Mouse (Mus musculus) small intestine, adult 2 months (tissue): ENCODE measurements around the gene Faiml. TPM values are rescaled to one million over a fixed set of nuclear protein-coding genes. Genes with fewer than 3 reads are reported as not detected.

Source experiments
- H3K27ac ChIP-seq: fragments of 200-500 bp; 2 replicates; pipeline ENCODE4 v1.5.1; 2012; ENCODE audit warnings: low read depth, low read length, control low read depth, inconsistent platforms; ENCODE audit not compliant: insufficient read depth
- H3K27me3 ChIP-seq: fragments of 200-500 bp; 2 replicates; pipeline ENCODE4 v1.6.1; 2012; ENCODE audit warnings: mild to moderate bottlenecking, moderate library complexity, low read length, inconsistent platforms; ENCODE audit not compliant: control insufficient read depth, insufficient read depth
- H3K36me3 ChIP-seq: fragments of 200-500 bp; 2 replicates; pipeline ENCODE4 v1.6.1; 2012; ENCODE audit warnings: mild to moderate bottlenecking, low read length, control low read depth, inconsistent platforms; ENCODE audit not compliant: control insufficient read depth, insufficient read depth
- H3K4me1 ChIP-seq: fragments of 200-500 bp; 2 replicates; pipeline ENCODE4 v1.6.1; 2012; ENCODE audit warnings: low read length, inconsistent platforms, mixed read lengths; ENCODE audit not compliant: control insufficient read depth, insufficient read depth, insufficient read length
- H3K4me3 ChIP-seq: fragments of 200-500 bp; 2 replicates; pipeline ENCODE4 v1.5.1; 2012; ENCODE audit warnings: low read depth, mild to moderate bottlenecking, control low read depth, inconsistent platforms, low read length, moderate library complexity
- CTCF ChIP-seq: fragments of 200-500 bp; IDR thresholded peaks from 2 replicates; pipeline ENCODE4 v1.5.1; 2012; ENCODE audit warnings: low read depth, mild to moderate bottlenecking, control low read depth, inconsistent platforms, low read length, moderate library complexity, mixed read lengths; ENCODE audit not compliant: insufficient replicate concordance, insufficient read length; ENCODE audit errors: extremely low read depth
- POLR2A ChIP-seq: fragments of 200-500 bp; IDR thresholded peaks from 2 replicates; pipeline ENCODE4 v1.6.1; 2012; ENCODE audit warnings: low read depth, mild to moderate bottlenecking, control low read depth, inconsistent platforms, low read length, moderate library complexity
- WGBS: fragments of 180-500 bp; shearing (Covaris S2); methylation state at CpG from one replicate; pipeline ENCODE4 v1.1.7; 2018; 5-methylcytosine and 5-hydroxymethylcytosine counted together
- polyA plus RNA-seq: library from polyadenylated mRNA; depleted of rRNA; stranded (reverse); fragments of >200 nt; gene quantifications from 2 replicates; pipeline ENCODE4 v1.2.3, GENCODE M21; 2012; rRNA removed

Gene Faiml
- polyA plus RNA-seq, 1 experiment, result not detected

GRCm38 (mm10) chr9:99180272-99180671 lies 56.8 kb downstream of the Faiml start:
- no peak overlapping the region for H3K4me3 ChIP-seq
- H3K4me1 ChIP-seq, result no peaks in the 10 kb centered on the region
- H3K36me3 ChIP-seq, result no peaks in the 10 kb centered on the region
- TF ChIP-seq POLR2A, result no peak
- TF ChIP-seq CTCF, result no peak
- H3K27me3 ChIP-seq, result no peaks in the 10 kb centered on the region
- H3K27ac ChIP-seq, result no peak overlapping the region
- 65% methylated on average over 8 of the region's 8 CpGs for WGBS

Other genes with a start within 250 kb of the Faiml start
- gene Gm1123, start 201.5 kb downstream of the Faiml start, polyA plus RNA-seq, result 39.4 and 90.3 TPM in 2 replicates
- 0.83 and 2.1 TPM in 2 replicates for gene Pik3cb, start 96.6 kb downstream of the Faiml start, polyA plus RNA-seq
- 0.24 and 0.44 TPM in 2 replicates for gene Cep70, start 6.1 kb upstream of the Faiml start, polyA plus RNA-seq
- gene Esyt3, start 121.3 kb upstream of the Faiml start, polyA plus RNA-seq, result 0.23 and 0.24 TPM in 2 replicates
- 2.6 TPM in 2 replicates for gene Mras, start 200.1 kb upstream of the Faiml start, polyA plus RNA-seq
- gene Nme9, start 214.2 kb upstream of the Faiml start, polyA plus RNA-seq, result 0.19 and 0.43 TPM in 2 replicates